Mouse (Mus musculus) thymus, postnatal 0 days (tissue): ENCODE data around the gene Capn6. TPM values are rescaled to one million over a fixed set of nuclear protein-coding genes. Genes with fewer than 3 reads are reported as not detected.

Experiments
- DNase-seq: peaks from one replicate; pipeline ENCODE4 v3.0.0-alpha.2; 2015; ENCODE audit warnings: low spot score
- microRNA-seq: library from miRNA; unstranded; fragments of <30 nt; microRNA quantifications from one replicate; pipeline ENCODE4, GENCODE M21; 2016; ENCODE audit warnings: borderline number of aligned reads
- polyA plus RNA-seq: library from polyadenylated mRNA; unstranded; fragments of >200 nt; fragmentation: Nextera tagmentation; extraction: Ambion mirVana; gene quantifications from 2 replicates; pipeline ENCODE4 v1.2.1, GENCODE M21; 2015

The Capn6 gene
- 2.0 and 3.0 TPM in 2 replicates for polyA plus RNA-seq

GRCm38 (mm10) chrX:143827212-143827611, at the start of gene Capn6:
TSS of gene Capn6 (minus strand) at chrX:143827414.
- no peak for DNase-seq

DNA sequence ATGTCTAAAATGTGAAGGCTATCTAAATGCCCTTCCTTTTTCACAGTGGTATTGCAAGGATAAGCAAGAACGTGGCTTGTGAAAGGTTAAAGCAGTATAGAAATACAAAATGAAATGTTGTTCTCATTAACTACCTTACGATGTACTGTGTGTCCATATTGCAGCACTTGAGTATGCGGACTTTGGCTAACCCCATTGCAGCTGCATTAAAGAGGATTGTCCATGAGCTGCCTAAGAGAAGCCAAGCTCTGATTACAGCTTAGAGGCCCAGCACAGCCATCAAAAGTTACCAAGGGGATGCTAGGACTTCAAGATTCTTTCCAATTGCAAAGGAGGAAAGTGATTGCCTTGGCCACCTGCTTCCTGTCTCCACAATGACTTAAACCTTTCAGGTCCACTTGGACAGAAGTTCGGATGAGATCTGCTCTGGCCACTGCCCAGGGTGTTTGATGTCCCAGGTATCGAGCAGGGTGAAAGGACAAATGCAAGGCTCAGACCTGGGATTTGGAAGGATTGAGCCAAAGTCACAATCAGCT, 40.0 kb upstream of the Capn6 start:
- DNase-seq = no peak

DNA sequence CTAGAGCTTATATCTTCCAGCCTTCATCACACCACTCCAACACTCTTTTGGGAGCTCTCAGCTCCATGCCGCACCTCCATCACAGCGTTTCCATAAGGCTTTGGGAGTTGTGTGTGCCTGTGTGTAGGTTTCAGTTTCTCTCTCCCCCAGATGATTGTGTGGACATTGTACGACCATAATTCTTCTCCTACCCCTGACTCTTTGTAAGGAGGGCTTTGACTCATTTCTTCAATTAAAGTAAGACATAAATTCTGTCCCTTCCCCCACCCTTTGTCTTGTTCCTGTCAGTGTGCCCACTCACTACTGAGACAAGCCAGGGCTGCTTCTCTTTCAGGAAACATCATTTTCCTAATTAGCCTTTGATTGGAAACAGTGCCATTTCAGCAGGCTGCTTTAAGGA, 24.1 kb upstream of the Capn6 start:
- DNase-seq = no peak

- DNase-seq = no peak
Observed at GRCm38 (mm10) chrX:143849969-143850368, 22.8 kb upstream of the Capn6 start.

DNA sequence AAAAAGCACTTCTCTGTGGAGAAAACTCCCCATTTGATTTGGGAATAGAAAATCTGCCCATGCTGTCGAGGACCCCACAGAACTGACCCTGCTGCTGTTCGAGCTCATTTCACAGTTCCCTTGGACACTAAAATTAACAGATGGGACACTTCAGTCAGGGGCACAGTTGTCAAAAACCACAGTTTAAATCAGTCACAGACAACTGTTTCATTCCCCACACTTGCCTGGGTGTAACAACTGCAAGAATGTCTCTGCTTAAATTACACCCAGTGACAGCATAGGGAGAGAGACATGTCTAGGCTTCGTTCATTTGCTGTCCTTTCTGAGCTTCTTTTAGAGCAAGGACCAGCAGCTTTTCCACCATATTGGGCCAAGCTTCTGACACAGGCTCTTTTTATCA, 19.4 kb upstream of the Capn6 start:
- no peak for DNase-seq

DNA sequence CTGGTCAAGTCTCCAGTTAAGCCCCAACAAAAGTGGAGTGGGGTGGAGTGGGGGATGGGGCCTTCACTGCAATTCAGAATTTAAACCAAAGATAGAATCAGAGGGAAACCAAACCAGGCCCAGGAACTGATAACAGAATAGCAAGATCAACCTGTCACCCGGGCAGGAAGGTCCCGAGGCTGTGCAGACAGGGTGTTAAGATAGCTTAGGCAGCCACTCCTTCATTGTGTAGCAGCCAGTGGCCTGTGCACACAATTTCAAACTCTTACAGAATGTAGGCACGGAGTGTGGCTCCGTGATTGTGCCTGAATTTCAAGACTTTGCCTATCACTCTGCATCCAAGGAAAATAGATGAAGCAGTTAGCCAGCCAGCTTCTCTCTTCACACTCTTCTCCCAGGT, 693 bp downstream of the Capn6 start:
- DNase-seq = no peak

DNA sequence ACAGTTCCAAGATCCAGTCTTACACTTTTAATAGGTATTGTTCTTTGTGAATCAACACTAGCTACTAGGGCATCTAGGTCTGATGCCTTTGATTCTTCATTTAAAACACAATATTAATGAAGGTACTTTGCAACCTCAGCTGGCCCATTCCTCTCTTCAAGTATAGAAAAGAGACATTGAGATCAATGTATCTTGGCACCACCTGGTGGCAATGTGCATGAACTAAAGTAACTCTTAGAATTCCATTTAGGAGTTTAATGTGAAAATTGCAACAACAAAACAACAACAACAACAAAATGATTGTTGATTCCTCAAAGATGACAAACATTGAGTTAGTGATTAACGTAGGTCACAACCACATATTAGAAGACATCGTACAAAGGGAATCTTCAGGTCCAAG, 8.3 kb downstream of the Capn6 start:
- DNase-seq = no peak

GRCm38 (mm10) chrX:143815948-143816347, 11.3 kb downstream of the Capn6 start:
- DNase-seq = no peak

GRCm38 (mm10) chrX:143762556-143762955, 64.7 kb downstream of the Capn6 start:
- DNase-seq = no peak

Small RNA genes lying within 50 kb of the gene (microRNA-seq; reads per million reads assigned to microRNA genes)
- gene Gm47298 = not detected

Other genes starting within 250 kb of the Capn6 start
- 0.06 and 0.09 TPM in 2 replicates for gene Dcx, start 105.9 kb upstream of the Capn6 start, polyA plus RNA-seq